In the genomic region with DNA sequence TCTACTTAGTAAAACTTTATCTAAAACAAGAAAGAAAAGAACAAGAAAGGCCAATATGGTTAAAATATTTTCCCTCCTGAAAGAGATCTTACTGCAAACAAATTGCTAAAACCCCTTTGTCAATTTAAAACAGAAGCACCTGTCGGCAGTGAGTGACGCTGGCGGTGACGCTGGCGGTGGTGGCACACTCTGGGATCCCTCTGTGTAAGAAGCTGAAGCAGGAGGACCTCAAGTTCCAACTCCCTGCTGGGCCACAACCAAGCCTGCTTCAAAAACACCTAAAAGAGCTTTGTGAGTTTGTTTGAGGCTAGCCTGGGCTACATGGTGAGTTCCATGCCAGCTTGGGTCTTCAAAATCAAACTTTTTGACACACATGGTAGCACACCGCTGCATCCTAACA, we compare ENCODE assay signal across 18 mouse cellular contexts. TPM values are rescaled to one million over a fixed set of nuclear protein-coding genes. Genes with fewer than 3 reads are reported as not detected.
"Had no signal": no experiment of that assay in that cellular context is flagged by ENCODE, and none has a peak within 500 bp of the region (broad histone marks: within the 10 kb centered on the region; RNA-seq: fewer than 3 reads in every experiment).

No protein-coding gene starts in this region.

- H3K4me3 ChIP-seq: neural tube, embryonic 15.5 days; stomach, embryonic 15.5 days had no signal

- H3K4me1 ChIP-seq: neural tube, embryonic 15.5 days; stomach, embryonic 15.5 days had no signal

- H3K27ac ChIP-seq: neural tube, embryonic 15.5 days; stomach, embryonic 15.5 days; stomach, postnatal 0 days had no signal

- H3K27me3 ChIP-seq: neural tube, embryonic 15.5 days; stomach, embryonic 15.5 days had no signal

- H3K4me2 ChIP-seq: neural tube, embryonic 15.5 days; stomach, embryonic 15.5 days had no signal

- H3K9me3 ChIP-seq: neural tube, embryonic 15.5 days; stomach, embryonic 15.5 days had no signal

- DNase-seq: retina, postnatal 1 day; right cerebral cortex, adult 18-20 months; right cerebral cortex, postnatal 14 days; right cerebral cortex, postnatal 25 days; right cerebral cortex, postnatal 4 days; spleen, adult 18-20 months; thymus, adult 18-20 months; thymus, adult 2 months; thymus, postnatal 14 days; thymus, postnatal 25 days; thymus, postnatal 36 days; thymus, postnatal 4 days had no signal

- H3K36me3 ChIP-seq: neural tube, embryonic 15.5 days; stomach, embryonic 15.5 days had no signal

- H3K9ac ChIP-seq: neural tube, embryonic 15.5 days; stomach, embryonic 15.5 days had no signal

RNA-seq across cellular contexts. Expression of a gene that starts 9.9 kb away (rescaled TPM):
- total RNA-seq: neutrophil, adult 5-6 weeks had no signal
- polyA plus RNA-seq: small intestine, adult 2 months; stomach, embryonic 14.5 days had no signal

RNA-seq across cellular contexts. Expression of a gene that starts 48.5 kb away (rescaled TPM):
- polyA plus RNA-seq: neural tube, embryonic 15.5 days; stomach, embryonic 14.5 days had no signal
